Mouse (Mus musculus): Measurements from ENCODE around the gene Cntrl.

GRCm38 (mm10) chr2:35199971-35200897 lies 90.9 kb downstream of the Cntrl start:
- no peak for TF ChIP-seq TAL1 (IDR thresholded peaks at IDR 0.05; ENCODE audit: low read length)
- no peak for TF ChIP-seq GATA1 (IDR thresholded peaks at IDR 0.05; ENCODE audit: low read length)

Data from erythroblast, embryonic 14.5 days (primary cell).